Mouse (Mus musculus): ENCODE results near the gene Ubqln4.
"Not testable (repeated sequence)": the region's sequence is repeated elsewhere in the genome, so short reads cannot be mapped to it uniquely, and the experiment has no call there.

The Ubqln4 gene

DNA sequence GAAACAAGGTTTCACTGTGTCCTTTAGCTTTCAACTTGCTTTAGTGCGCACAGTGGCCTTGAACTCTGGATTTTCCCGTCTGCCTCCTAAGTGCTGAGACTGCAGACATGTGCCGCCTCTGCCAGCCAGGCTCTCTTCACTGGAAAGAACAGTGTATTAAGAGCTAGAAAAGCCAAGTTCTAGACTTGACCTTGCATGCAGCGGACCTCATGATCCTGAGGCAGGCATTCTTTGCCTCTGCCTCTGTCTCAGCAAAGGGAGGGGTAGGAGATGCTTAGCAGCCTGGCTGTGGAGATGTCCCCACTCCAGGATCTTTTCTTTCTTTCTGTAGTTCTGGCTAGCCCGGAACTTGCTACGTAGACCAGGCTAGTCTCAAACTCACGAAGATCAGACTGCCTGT, 51.3 kb downstream of the Ubqln4 start:
- no peak for DNase-seq (ENCODE audit: low spot score)

- DNase-seq (ENCODE audit: low spot score), result not testable (repeated sequence)
These were observed 52.1 kb downstream of the Ubqln4 start, which contains the start of gene Arhgef2 for GRCm38 (mm10) chr3:88605666-88606065. Gene Arhgef2, plus strand, starts transcription at chr3:88605966.

- peak; percentile 54 for DNase-seq (ENCODE audit: low spot score)
These were observed 53.7 kb downstream of the Ubqln4 start for GRCm38 (mm10) chr3:88607065-88607757.

GRCm38 (mm10) chr3:88607758-88608138, 54.2 kb downstream of the Ubqln4 start:
- DNase-seq (ENCODE audit: low spot score), result no peak

DNA sequence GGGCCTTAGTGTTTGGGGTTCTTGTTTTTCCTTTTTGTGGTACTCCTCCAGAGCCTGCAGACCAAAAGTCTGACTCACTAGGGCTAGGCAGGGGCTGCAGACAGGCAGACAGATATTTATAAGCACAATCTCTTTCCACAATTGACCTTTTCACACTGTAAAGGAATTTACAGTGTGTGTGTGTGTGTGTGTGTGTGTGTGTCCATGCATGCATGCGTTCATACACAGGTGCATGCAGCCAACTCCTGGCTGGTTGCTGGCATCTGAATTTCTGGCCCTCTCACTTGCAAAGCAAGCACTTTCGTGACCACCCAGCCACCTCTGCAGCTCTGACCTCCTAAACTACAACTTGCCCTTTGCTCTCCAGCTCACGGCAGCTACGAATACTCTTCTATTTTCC, 55.5 kb downstream of the Ubqln4 start:
- no peak for DNase-seq (ENCODE audit: low spot score)

- DNase-seq (ENCODE audit: low spot score), result no peak
These were observed 60.9 kb downstream of the Ubqln4 start for GRCm38 (mm10) chr3:88614418-88614817.

DNA sequence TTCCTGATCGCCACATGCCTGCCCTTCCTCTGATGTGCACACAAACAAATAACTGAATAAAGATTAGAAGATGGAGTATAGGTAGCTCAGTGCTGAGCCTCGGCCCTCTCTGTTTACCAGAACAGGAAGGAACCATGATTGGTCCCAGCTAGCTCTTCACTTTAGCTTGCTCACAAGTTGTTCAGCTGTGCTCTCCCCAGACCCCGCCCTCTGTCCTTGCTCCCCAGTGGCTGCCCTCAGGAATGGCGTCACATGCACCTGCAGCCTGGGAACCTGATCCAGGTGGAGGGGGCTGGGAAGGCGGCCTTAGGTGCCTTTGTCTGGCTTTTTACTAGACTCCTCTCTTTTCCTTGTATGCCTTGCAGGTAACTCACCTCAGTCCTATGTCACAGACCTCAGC, 61.6 kb downstream of the Ubqln4 start:
- no peak for DNase-seq (ENCODE audit: low spot score)

GRCm38 (mm10) chr3:88615902-88616391, 62.4 kb downstream of the Ubqln4 start:
- no peak for DNase-seq (ENCODE audit: low spot score)

- DNase-seq (ENCODE audit: low spot score), result no peak
These were observed 63.5 kb downstream of the Ubqln4 start for GRCm38 (mm10) chr3:88616951-88617500.

DNA sequence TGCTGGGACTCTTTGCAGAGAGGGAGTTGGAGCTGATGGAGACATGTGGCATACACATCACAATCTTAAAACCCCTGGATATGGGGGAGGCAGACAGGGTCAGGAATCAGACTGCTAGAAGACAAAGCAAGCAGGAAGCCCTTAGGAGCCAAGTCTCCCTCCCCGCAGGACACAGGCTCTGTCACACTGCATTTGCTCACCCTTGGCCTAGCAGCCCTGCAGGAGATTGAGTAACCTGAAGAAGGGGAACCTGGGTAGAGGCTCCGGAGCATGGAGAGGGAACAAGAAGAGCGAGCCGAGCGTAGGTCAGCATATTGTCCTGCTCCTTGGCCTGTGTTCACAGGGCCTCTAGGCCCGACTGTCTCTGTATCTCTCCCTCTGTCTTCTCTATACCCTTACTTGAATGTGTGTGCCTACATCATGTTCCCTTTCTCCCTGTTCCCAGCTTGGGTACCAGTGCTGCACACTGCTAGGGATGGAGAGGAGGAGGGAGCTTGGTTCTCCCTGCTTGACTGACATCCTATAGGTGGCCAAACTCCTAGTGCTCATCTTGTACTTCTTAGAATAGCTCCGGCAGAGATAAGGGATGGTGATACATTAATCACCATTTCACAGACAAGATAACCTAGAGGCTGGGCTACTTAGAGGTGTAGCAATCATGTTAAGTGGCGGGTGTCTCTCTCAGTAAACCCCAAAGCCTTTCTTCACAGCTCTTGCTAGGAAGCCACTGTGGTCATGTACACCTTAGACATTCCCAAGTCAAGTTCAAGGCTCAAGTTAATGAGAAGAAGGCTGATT, 64.7 kb downstream of the Ubqln4 start:
- DNase-seq (ENCODE audit: low spot score), result no peak
